Mouse (Mus musculus) CH12.LX (cell line): ENCODE measurements around the gene Cd33. TPM values are rescaled to one million over a fixed set of nuclear protein-coding genes. Genes with fewer than 3 reads are reported as not detected.

ENCODE experiments used
- DNase-seq: peaks from one replicate; pipeline ENCODE4 v3.0.0-alpha.2; 2013; ENCODE audit errors: extremely low read depth
- H3K27ac ChIP-seq: 2 replicates; pipeline ENCODE4 v1.5.1; 2012; ENCODE audit warnings: low read depth, mild to moderate bottlenecking, control low read depth, moderate library complexity; ENCODE audit not compliant: insufficient read depth
- H3K27me3 ChIP-seq: replicated peaks from 2 replicates; pipeline ENCODE3; 2012; ENCODE audit warnings: inconsistent platforms
- H3K36me3 ChIP-seq, 2 experiments: replicated peaks in 1 of 2; 2 replicates each; pipeline versions ENCODE3 to v1.6.1; 2012; ENCODE audit warnings: inconsistent platforms in 1 of 2, low read length in 1 of 2, mild to moderate bottlenecking in 1 of 2, mixed read lengths in 1 of 2, moderate library complexity in 1 of 2; ENCODE audit not compliant: control insufficient read depth in 1 of 2, insufficient read depth in 1 of 2
- H3K4me1 ChIP-seq, 2 experiments: 2 replicates each; pipeline ENCODE4 v1.6.1; 2012; ENCODE audit warnings: inconsistent platforms in 1 of 2, moderate library complexity in 1 of 2; ENCODE audit not compliant: insufficient read depth in 2 of 2, control insufficient read depth in 1 of 2
- H3K4me2 ChIP-seq: 2 replicates; pipeline ENCODE4 v1.6.1; 2012; ENCODE audit warnings: low read depth, mild to moderate bottlenecking, control low read depth; ENCODE audit not compliant: poor library complexity, insufficient read depth, severe bottlenecking
- H3K4me3 ChIP-seq, 3 experiments: fragments of 150-350 bp in 1 of 3; sonication (generic) in 1 of 3; replicated peaks in 1 of 3; 2 replicates each; pipeline versions ENCODE3 to v1.5.1; 2011 to 2012; ENCODE audit warnings: low read depth in 2 of 3, low read length in 2 of 3, mild to moderate bottlenecking in 2 of 3, moderate library complexity in 2 of 3, control low read depth in 1 of 3, improper control_type of control experiment in 1 of 3, inconsistent platforms in 1 of 3, mixed read lengths in 1 of 3; ENCODE audit not compliant: poor library complexity in 1 of 3
- H3K79me2 ChIP-seq: replicated peaks from 2 replicates; pipeline ENCODE4 v1.6.1; 2012; ENCODE audit warnings: mild to moderate bottlenecking, moderate library complexity; ENCODE audit not compliant: control insufficient read depth, poor library complexity, insufficient read depth, severe bottlenecking; ENCODE audit errors: extremely low read depth
- H3K9ac ChIP-seq: 2 replicates; pipeline ENCODE4 v1.6.1; 2012; ENCODE audit warnings: low read depth, mild to moderate bottlenecking, control low read depth, moderate library complexity; ENCODE audit not compliant: insufficient read depth
- H3K9me3 ChIP-seq: replicated peaks from 2 replicates; pipeline ENCODE3; 2012; ENCODE audit warnings: low read length, inconsistent platforms, mixed read lengths
- E2F4 ChIP-seq: IDR thresholded peaks from 2 replicates; pipeline ENCODE4 v1.6.1; 2011; ENCODE audit warnings: low read depth, low read length, improper control_type of control experiment; ENCODE audit not compliant: insufficient replicate concordance
- ELF1 ChIP-seq: IDR thresholded peaks from 2 replicates; pipeline ENCODE4 v1.6.1; 2014; ENCODE audit warnings: low read depth, mild to moderate bottlenecking, inconsistent platforms, low read length, improper control_type of control experiment
- ETS1 ChIP-seq: conservative IDR thresholded peaks from 2 replicates; pipeline ENCODE4 v1.6.1; 2012; ENCODE audit warnings: low read depth, mild to moderate bottlenecking, inconsistent platforms, low read length, improper control_type of control experiment, moderate library complexity
- HCFC1 ChIP-seq: IDR thresholded peaks from 2 replicates; pipeline ENCODE4 v1.6.1; 2012; ENCODE audit warnings: low read depth, mild to moderate bottlenecking, inconsistent platforms, low read length, improper control_type of control experiment
- IRF4 ChIP-seq: IDR thresholded peaks from 2 replicates; pipeline ENCODE4 v1.6.1; 2014; ENCODE audit warnings: low read depth, mild to moderate bottlenecking, inconsistent platforms, low read length, improper control_type of control experiment
- KAT2A ChIP-seq: IDR thresholded peaks from 2 replicates; pipeline ENCODE4 v1.6.1; 2012; ENCODE audit warnings: low read length, improper control_type of control experiment, inconsistent platforms; ENCODE audit not compliant: insufficient replicate concordance
- MAFK ChIP-seq: IDR thresholded peaks from 2 replicates; pipeline ENCODE4 v1.6.1; 2011; ENCODE audit warnings: low read length, improper control_type of control experiment; ENCODE audit not compliant: insufficient replicate concordance
- MAZ ChIP-seq: IDR thresholded peaks from 2 replicates; pipeline ENCODE4 v1.6.1; 2012; ENCODE audit warnings: low read depth, mild to moderate bottlenecking, inconsistent platforms, low read length, improper control_type of control experiment, moderate library complexity
- MXI1 ChIP-seq: IDR thresholded peaks from 2 replicates; pipeline ENCODE4 v1.6.1; 2011; ENCODE audit warnings: mild to moderate bottlenecking, low read depth, low read length, improper control_type of control experiment
- NELFE ChIP-seq: IDR thresholded peaks from 2 replicates; pipeline ENCODE4 v1.6.1; 2011; ENCODE audit warnings: low read depth, low read length, improper control_type of control experiment
- PAX5 ChIP-seq: IDR thresholded peaks from 2 replicates; pipeline ENCODE4 v1.6.1; 2012; ENCODE audit warnings: low read length, inconsistent platforms, mixed read lengths
- POLR2A ChIP-seq: IDR thresholded peaks from 2 replicates; pipeline ENCODE4 v1.6.1; 2011; ENCODE audit warnings: low read depth, mild to moderate bottlenecking, improper control_type of control experiment, low read length
- SIN3A ChIP-seq: IDR thresholded peaks from 2 replicates; pipeline ENCODE4 v1.6.1; 2012; ENCODE audit warnings: low read length, improper control_type of control experiment, inconsistent platforms
- TCF12 ChIP-seq: IDR thresholded peaks from 2 replicates; pipeline ENCODE4 v1.6.1; 2014; ENCODE audit warnings: low read depth, mild to moderate bottlenecking, inconsistent platforms, low read length, improper control_type of control experiment
- UBTF ChIP-seq: IDR thresholded peaks from 2 replicates; pipeline ENCODE4 v1.6.1; 2012; ENCODE audit warnings: low read depth, mild to moderate bottlenecking, inconsistent platforms, low read length, improper control_type of control experiment, moderate library complexity
- USF1 ChIP-seq: IDR thresholded peaks from 2 replicates; pipeline ENCODE4 v1.6.1; 2014; ENCODE audit warnings: low read depth, mild to moderate bottlenecking, inconsistent platforms, low read length, improper control_type of control experiment
- USF2 ChIP-seq: conservative IDR thresholded peaks from 2 replicates; pipeline ENCODE4 v1.6.1; 2011; ENCODE audit warnings: low read depth, low read length, improper control_type of control experiment
- ZKSCAN1 ChIP-seq: IDR thresholded peaks from 2 replicates; pipeline ENCODE4 v1.6.1; 2012; ENCODE audit warnings: low read depth, inconsistent platforms, low read length, improper control_type of control experiment, borderline replicate concordance
- dilution Hi-C: fragments of 300-500 bp; cut with MboI; formaldehyde crosslinking; loops from 2 replicates; pipeline ENCODE4 v1.14.3; 2020; ENCODE audit warnings: low sequenced_read_pairs; ENCODE audit not compliant: extremely low pct_unique_long_range_greater_than_20kb, extremely low pct_ligation_motif_present
- in situ Hi-C: fragments of 300-500 bp; cut with MboI; formaldehyde crosslinking; loops from 3 replicates; pipeline ENCODE4 v1.14.3; 2019; ENCODE audit warnings: low sequenced_read_pairs, low pct_ligation_motif_present, low pct_unique_long_range_greater_than_20kb, mixed read lengths
- polyA plus RNA-seq: library from polyadenylated mRNA; unstranded; fragments of >175 nt; gene quantifications from 2 replicates; pipeline ENCODE4 v1.2.1, GENCODE M21; 2012; ENCODE audit warnings: low read depth; ENCODE audit not compliant: insufficient read length
- total RNA-seq, 2 experiments: library from RNA; depleted of rRNA; stranded (reverse); fragments of 300-350 nt in 1 of 2; fragments of >200 nt in 1 of 2; gene quantifications; 2 replicates each; pipeline ENCODE4 v1.2.3; 2012 to 2014

The Cd33 gene
- total and polyA plus RNA-seq, 3 experiments = 0.08 to 0.40 (median 0.09) TPM

DNA sequence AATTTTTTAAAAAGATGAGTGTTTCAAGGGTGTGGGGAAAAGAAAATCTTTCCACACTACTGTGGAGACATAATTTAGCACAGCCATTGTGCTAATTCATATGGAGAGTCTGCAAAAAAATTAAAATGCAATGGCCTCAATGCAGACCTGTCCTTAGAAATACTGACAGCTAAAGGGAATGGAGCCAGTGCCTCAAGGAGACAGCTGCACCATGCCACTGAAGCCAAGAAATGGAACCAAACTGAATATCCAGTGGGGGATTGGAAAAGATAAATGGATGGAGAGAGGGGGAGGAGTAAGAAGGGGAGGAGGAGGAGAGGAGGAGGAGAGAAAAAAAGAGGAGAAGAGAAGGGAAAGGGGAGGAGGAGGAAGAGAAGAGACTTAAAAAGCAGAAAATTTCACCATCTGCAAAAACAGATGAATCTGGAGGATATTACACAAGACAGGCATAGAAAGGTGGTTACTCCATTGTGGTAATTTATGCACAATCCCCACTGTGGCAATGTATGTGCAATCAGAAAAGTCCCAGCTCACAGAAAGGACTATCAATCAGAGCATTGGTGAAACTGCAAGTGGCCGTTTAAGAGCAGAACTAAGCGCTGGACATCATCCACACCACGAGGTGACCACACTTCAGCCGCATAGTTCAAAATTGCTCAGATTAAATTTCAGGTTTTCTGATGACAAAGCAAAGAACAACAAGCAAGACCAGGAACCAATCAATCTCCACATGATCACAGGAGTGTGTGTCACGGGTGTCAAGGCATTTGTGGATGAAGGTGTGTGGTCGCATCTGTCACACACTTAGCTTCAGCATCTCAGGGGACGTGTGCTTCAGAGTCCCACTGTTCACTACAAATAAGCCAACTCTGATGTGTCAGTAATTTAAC, 1.7 kb upstream of the Cd33 start:
- Histone ChIP-seq H3K79me2 (no peaks in the 10 kb centered on the region), H3K27me3 (no peaks in the 10 kb centered on the region)
- dilution Hi-C loops = no loop called here

DNA sequence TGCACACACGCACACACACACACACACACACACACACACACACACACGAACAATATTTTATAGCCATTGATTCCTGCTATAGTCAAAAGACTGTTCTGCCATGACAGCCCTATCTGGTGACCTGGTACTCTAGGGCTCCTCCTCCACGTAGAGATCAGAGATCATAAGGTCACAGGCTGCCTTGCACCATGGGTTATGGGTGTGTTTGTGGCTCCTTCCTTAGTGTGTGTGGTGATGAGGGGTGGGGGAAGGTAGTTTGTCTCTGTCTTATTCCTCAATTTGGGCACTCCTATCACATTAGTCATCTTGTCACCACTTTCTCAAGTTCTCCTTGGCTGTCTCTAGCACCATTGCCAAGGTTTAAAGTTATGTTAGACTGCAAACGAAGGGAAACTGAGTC, 5.7 kb downstream of the Cd33 start:
- in situ Hi-C loops = no loop called here
- Histone ChIP-seq H3K27ac (no peak overlapping the region), H3K4me1 (peaks cover 9 to 39% of the 10 kb centered on the region in 2 experiments)
- TF ChIP-seq IRF4 (no peak), USF1 (no peak), MXI1 (no peak), TCF12 (no peak), PAX5 (no peak), KAT2A (no peak), ZKSCAN1 (no peak), MAFK (no peak), USF2 (no peak), POLR2A (no peak), NELFE (no peak), E2F4 (no peak), UBTF (no peak), HCFC1 (no peak), ELF1 (no peak), MAZ (no peak), ETS1 (no peak)
- TF ChIP-seq, all 38 proteins: peak for 0
- Histone ChIP-seq H3K27me3 (no peaks in the 10 kb centered on the region), H3K4me3 (no peak overlapping the region), H3K9me3 (peaks cover 4% of the 10 kb centered on the region), H3K79me2 (no peaks in the 10 kb centered on the region), H3K4me2 (no peak overlapping the region), H3K36me3 (no peaks in the 10 kb centered on the region), H3K9ac (no peak overlapping the region)
- DNase-seq = no peak
- dilution Hi-C loops = no loop called here

More for the DNA sequence above, 1.7 kb upstream of the Cd33 start:
- Histone ChIP-seq H3K9me3 (no peaks in the 10 kb centered on the region), H3K36me3 (no peaks in the 10 kb centered on the region), H3K4me2 (no peak overlapping the region), H3K4me3 (no peak overlapping the region), H3K27ac (no peak overlapping the region), H3K9ac (no peak overlapping the region), H3K4me1 (peaks cover 12 to 65% of the 10 kb centered on the region in 2 experiments)
- in situ Hi-C loops = no loop called here
- TF ChIP-seq ETS1 (no peak), SIN3A (no peak), IRF4 (no peak)
- no peak for DNase-seq
